Mouse (Mus musculus) bone marrow macrophage, adult 2 months (primary cell): ENCODE measurements around the gene Armc3.

ENCODE experiments used
- CTCF ChIP-seq: IDR thresholded peaks from 2 replicates; pipeline ENCODE4 v1.5.1; 2012; ENCODE audit warnings: low read depth, mild to moderate bottlenecking, low read length, moderate library complexity
- POLR2A ChIP-seq: IDR thresholded peaks from 2 replicates; pipeline ENCODE4 v1.6.1; 2012; ENCODE audit warnings: mild to moderate bottlenecking, low read depth, low read length, borderline replicate concordance

DNA sequence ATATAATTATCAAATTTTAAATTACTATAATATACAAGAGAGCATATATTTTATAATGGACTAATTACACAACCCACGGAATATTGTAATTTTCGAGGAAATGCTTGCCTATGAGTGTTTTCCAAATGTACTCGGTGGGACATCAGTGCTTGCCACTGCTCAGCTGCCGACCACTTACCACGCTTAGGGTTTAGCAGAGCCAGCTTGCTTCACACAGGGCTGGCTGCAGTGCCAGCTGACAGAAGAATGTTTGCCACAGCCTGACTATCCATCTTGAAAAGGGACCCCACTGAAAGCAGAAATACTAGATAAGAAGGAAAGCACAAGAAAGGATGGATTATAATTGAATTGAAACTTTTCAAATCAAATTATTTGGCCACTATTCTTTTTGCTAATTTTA, 39.6 kb upstream of the Armc3 start:
- TF ChIP-seq POLR2A (no peak), CTCF (no peak)
